Mouse (Mus musculus): ENCODE measurements around the gene Tcf21.
A peak's percentile ranks its signal among the peaks of the same experiment; 100 is the strongest.

Tcf21 gene

GRCm38 (mm10) chr10:22815461-22816236 lies 4.3 kb downstream of the Tcf21 start:
- peak in 1 of 2 experiments; percentile 17 for DNase-seq (ENCODE audit: low spot score in 2 of 2)

GRCm38 (mm10) chr10:22814771-22815170 lies 5.2 kb downstream of the Tcf21 start:
- peak in 1 of 2 experiments; percentile 14 for DNase-seq (ENCODE audit: low spot score in 2 of 2)

- no peak for DNase-seq (ENCODE audit: low spot score in 2 of 2)
These were observed 5.7 kb downstream of the Tcf21 start for GRCm38 (mm10) chr10:22814294-22814693.

DNA sequence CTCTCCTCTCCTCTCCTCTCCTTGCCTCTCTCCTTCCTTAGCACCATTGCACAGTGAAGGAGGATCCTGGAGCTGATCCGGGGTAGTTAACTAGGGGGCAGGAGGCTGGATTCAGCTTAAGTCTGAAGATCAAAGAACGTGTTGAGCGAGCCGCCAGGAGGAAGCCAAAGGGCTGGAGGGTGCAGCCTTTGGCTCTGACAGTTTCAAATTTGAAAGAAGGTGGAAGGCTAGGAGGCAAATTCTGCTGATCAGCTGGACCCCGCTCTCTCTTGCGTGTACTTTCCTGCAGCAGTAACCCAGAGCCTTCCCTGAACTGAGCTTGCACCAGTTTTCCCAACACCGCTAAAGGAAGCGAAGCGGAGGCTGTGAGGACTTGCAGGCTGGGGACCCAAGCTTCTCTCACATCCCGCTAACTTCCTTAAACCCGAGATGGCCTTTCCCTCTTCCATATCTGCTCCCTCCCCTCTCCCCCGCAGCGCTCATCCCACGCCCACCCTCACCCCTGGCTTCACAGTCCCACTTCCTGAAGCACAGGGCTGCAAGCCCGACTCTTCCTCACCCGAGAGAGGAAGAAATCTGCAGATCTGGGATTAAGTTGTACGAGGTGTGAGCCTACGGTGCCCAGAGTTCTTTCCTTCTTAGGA lies 6.5 kb downstream of the Tcf21 start:
- DNase-seq (ENCODE audit: low spot score in 2 of 2): peak in 1 of 2 experiments; percentile 28

GRCm38 (mm10) chr10:22811921-22812320 lies 8.1 kb downstream of the Tcf21 start:
- no peak for DNase-seq (ENCODE audit: low spot score in 2 of 2)

- peak in 1 of 2 experiments; percentile 12 for DNase-seq (ENCODE audit: low spot score in 2 of 2)
These were observed 37.3 kb downstream of the Tcf21 start for GRCm38 (mm10) chr10:22782684-22783083.

DNA sequence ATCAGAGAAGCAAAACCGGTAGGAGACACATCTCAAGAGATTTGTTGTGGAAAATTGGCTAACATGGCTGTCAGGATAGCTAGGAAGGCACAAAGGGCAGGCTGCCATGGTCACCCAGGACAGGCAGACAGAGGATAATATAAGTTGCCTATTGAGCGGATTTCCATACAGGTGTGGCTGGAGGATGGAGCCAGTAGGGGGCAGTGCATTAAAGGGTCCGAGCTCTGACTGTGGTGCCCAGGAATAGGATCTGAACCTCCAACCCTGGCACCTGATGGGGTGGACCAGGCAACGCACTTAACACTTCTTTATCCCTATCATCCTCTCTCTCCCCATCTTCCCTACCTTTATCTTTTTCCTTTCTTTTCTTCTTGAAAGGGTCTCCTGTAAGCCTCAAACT lies 38.5 kb downstream of the Tcf21 start:
- no peak for DNase-seq (ENCODE audit: low spot score in 2 of 2)

DNA sequence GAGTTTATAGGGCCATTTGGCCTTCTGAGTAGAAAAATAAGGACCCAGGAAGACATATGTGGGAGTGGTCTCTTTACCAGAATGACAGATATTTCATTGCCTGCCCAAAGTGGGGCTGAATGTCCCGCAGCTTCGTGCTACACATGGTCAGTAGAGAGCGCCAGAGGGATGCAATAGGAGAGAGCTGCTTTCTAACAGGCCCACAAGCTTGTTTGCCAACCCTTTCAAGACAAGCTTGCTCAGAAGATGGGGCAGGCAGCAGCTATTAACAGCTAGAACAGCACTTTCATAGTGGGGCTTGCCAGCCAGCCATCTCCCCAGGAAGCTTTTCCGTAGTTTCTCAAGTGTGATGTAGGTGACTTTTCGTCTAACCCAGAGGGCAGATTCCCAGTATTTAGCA lies 42.0 kb downstream of the Tcf21 start:
- DNase-seq (ENCODE audit: low spot score in 2 of 2): peak in 1 of 2 experiments; percentile 19

GRCm38 (mm10) chr10:22776007-22776698 lies 43.8 kb downstream of the Tcf21 start:
- DNase-seq (ENCODE audit: low spot score in 2 of 2): no peak

DNA sequence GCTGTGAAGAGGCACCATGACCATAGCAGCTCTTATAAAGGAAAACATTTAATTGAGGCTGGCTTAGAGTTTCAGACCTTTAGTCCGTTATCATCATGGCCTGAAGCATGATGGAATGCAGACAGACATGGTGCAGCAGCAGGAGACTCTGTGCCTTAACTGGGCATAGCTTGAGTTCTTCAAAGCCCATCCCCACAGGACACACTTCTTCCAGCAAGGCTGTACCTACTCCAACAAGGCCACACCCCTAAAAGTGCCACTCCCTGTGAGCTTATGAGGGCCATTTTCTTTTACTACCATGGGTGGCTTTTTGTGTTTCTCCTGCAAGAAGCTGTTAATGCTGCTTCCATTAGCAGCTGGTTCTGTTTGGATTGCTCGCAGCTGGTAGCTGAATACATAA lies 44.5 kb downstream of the Tcf21 start:
- DNase-seq (ENCODE audit: low spot score in 2 of 2): no peak

GRCm38 (mm10) chr10:22774626-22775025 lies 45.3 kb downstream of the Tcf21 start:
- no peak for DNase-seq (ENCODE audit: low spot score in 2 of 2)

All from heart, adult 9 months (tissue).